Mouse (Mus musculus): ENCODE results near the gene Cgn. TPM values are rescaled to one million over a fixed set of nuclear protein-coding genes. Genes with fewer than 3 reads are reported as not detected.

The Cgn gene
- polyA plus RNA-seq, 1 experiment from 2014 or later: 2.7 TPM

DNA sequence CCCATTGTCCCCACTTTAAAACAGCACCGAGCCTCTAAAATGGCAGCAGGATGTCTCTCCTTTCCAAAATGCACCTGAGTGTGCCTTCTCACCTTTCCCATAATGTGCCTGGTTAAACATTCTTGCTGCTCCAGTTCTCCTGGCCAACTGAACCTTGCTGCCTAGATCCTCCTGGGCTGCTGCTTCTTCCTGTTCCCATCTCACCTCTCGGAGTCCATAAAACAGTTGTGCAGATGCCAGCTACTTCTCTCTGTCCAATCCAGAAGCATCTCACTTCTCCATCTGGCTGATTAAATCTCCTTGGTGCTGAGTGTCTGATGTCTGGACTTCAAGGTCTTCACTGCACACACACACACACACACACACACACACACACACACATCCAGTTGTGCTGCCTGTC, 31.4 kb upstream of the Cgn start:
- no peak overlapping the region for H3K9ac ChIP-seq (ENCODE audit: low read length)
- no peak overlapping the region for H3K4me2 ChIP-seq (ENCODE audit: low read depth, low read length)
- WGBS: 81% methylated on average over 2 of the region's 2 CpGs
- ATAC-seq (replicated peaks; ENCODE audit: extremely low read depth, insufficient read depth, low FRiP score): no peak
- no peaks in the 10 kb centered on the region for H3K36me3 ChIP-seq (ENCODE audit: control insufficient read depth, insufficient read depth)
- peaks cover 8% of the 10 kb centered on the region for H3K4me1 ChIP-seq (ENCODE audit: control insufficient read depth, insufficient read depth, low read length)
- no peaks in the 10 kb centered on the region for H3K9me3 ChIP-seq (replicated peaks; ENCODE audit: control insufficient read depth, low read length)
- no peak overlapping the region for H3K4me3 ChIP-seq (ENCODE audit: low read length)
- no peaks in the 10 kb centered on the region for H3K27me3 ChIP-seq (ENCODE audit: control insufficient read depth, insufficient read depth, low read length)
- no peak overlapping the region for H3K27ac ChIP-seq (ENCODE audit: low read length)

- no peaks in the 10 kb centered on the region for H3K27me3 ChIP-seq (ENCODE audit: control insufficient read depth, insufficient read depth, low read length)
- H3K27ac ChIP-seq (ENCODE audit: low read length): no peak overlapping the region
- H3K4me1 ChIP-seq (ENCODE audit: control insufficient read depth, insufficient read depth, low read length): peaks cover 12% of the 10 kb centered on the region
- no peaks in the 10 kb centered on the region for H3K36me3 ChIP-seq (ENCODE audit: control insufficient read depth, insufficient read depth)
- ATAC-seq (replicated peaks; ENCODE audit: extremely low read depth, insufficient read depth, low FRiP score): no peak
- H3K9ac ChIP-seq (ENCODE audit: low read length): no peak overlapping the region
- H3K4me2 ChIP-seq (ENCODE audit: low read depth, low read length): no peak overlapping the region
- no peak overlapping the region for H3K4me3 ChIP-seq (ENCODE audit: low read length)
- no peaks in the 10 kb centered on the region for H3K9me3 ChIP-seq (replicated peaks; ENCODE audit: control insufficient read depth, low read length)
Measured at GRCm38 (mm10) chr3:94815603-94816002, 29.3 kb upstream of the Cgn start.

DNA sequence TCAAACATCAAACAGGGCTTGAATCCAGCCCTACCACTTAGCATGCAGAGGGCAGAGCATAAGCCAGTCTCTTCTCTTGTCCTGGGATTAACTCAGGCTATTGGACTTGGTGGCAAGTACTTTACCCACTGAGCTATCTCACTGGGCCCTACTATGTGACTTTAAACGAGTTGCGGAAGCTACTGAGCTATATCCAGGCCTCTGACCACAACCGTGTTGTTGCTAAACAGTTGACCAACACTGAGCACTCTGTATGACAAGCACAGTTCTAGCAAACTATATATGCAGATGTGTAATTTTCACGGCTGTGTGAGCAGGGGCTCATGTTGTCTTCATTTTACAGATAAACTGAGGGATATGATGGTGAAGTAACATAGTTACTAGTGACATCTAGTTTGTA, 28.4 kb upstream of the Cgn start:
- Histone ChIP-seq H3K4me2 (ENCODE audit: low read depth, low read length) (no peak overlapping the region), H3K4me1 (ENCODE audit: control insufficient read depth, insufficient read depth, low read length) (peaks cover 8% of the 10 kb centered on the region), H3K36me3 (ENCODE audit: control insufficient read depth, insufficient read depth) (no peaks in the 10 kb centered on the region), H3K27me3 (ENCODE audit: control insufficient read depth, insufficient read depth, low read length) (no peaks in the 10 kb centered on the region), H3K27ac (ENCODE audit: low read length) (no peak overlapping the region), H3K4me3 (ENCODE audit: low read length) (no peak overlapping the region), H3K9ac (ENCODE audit: low read length) (no peak overlapping the region), H3K9me3 (replicated peaks; ENCODE audit: control insufficient read depth, low read length) (no peaks in the 10 kb centered on the region)
- 76% methylated on average over 4 of the region's 4 CpGs for WGBS
- no peak for ATAC-seq (replicated peaks; ENCODE audit: extremely low read depth, insufficient read depth, low FRiP score)

DNA sequence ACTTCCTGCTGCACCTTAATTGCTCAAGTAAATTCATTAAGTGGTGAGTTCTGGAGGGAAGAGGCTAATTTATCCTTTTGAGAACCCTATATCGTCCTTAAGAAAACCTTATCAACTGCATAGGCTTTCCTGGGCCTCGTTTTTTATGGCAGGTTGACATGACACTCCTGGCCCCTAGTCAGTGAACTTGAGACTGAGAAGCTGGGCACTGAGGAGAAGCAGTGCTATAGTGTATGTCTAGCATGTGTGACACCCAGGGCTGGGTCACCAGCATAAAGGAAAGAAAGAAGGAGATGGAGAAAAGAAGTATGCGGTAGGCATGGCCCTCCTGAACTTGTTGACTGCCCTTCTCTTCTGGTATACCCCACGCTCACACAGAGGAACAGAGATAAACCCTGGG, 27.8 kb upstream of the Cgn start:
- Histone ChIP-seq H3K4me2 (ENCODE audit: low read depth, low read length) (no peak overlapping the region), H3K36me3 (ENCODE audit: control insufficient read depth, insufficient read depth) (no peaks in the 10 kb centered on the region), H3K9me3 (replicated peaks; ENCODE audit: control insufficient read depth, low read length) (no peaks in the 10 kb centered on the region), H3K4me3 (ENCODE audit: low read length) (no peak overlapping the region), H3K4me1 (ENCODE audit: control insufficient read depth, insufficient read depth, low read length) (peaks cover 6% of the 10 kb centered on the region; the same call in 1 of the 2 replicates), H3K27me3 (ENCODE audit: control insufficient read depth, insufficient read depth, low read length) (no peaks in the 10 kb centered on the region), H3K9ac (ENCODE audit: low read length) (no peak overlapping the region), H3K27ac (ENCODE audit: low read length) (no peak overlapping the region)
- no peak for ATAC-seq (replicated peaks; ENCODE audit: extremely low read depth, insufficient read depth, low FRiP score)
- WGBS: 61% methylated on average over 4 of the region's 4 CpGs

DNA sequence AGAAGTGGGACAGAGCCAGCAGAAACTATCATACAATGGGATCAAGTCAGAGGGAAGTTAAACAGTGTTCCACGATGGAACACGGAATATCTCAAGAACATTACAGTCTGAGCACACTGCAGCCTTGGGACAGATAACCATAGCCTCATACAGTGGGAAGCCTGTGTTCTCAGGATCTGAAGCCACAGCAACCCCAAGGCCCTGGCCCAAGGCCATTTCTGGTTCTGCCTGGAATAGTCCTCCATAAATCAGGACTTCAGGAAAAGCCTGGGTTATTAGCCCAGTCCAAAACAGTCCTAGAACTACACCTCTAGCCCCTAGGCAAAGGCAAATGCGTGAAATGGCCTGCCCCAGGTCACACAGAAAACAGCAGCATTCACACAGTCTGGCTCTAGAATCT, 27.4 kb upstream of the Cgn start:
- H3K9me3 ChIP-seq (replicated peaks; ENCODE audit: control insufficient read depth, low read length): no peaks in the 10 kb centered on the region
- H3K4me3 ChIP-seq (ENCODE audit: low read length): no peak overlapping the region
- no peaks in the 10 kb centered on the region for H3K27me3 ChIP-seq (ENCODE audit: control insufficient read depth, insufficient read depth, low read length)
- WGBS: 74% methylated on average over 3 of the region's 3 CpGs
- H3K4me1 ChIP-seq (ENCODE audit: control insufficient read depth, insufficient read depth, low read length): peaks cover 6% of the 10 kb centered on the region; the same call in 1 of the 2 replicates
- H3K27ac ChIP-seq (ENCODE audit: low read length): no peak overlapping the region
- H3K4me2 ChIP-seq (ENCODE audit: low read depth, low read length): no peak overlapping the region
- ATAC-seq (replicated peaks; ENCODE audit: extremely low read depth, insufficient read depth, low FRiP score): no peak
- no peaks in the 10 kb centered on the region for H3K36me3 ChIP-seq (ENCODE audit: control insufficient read depth, insufficient read depth)
- H3K9ac ChIP-seq (ENCODE audit: low read length): no peak overlapping the region

DNA sequence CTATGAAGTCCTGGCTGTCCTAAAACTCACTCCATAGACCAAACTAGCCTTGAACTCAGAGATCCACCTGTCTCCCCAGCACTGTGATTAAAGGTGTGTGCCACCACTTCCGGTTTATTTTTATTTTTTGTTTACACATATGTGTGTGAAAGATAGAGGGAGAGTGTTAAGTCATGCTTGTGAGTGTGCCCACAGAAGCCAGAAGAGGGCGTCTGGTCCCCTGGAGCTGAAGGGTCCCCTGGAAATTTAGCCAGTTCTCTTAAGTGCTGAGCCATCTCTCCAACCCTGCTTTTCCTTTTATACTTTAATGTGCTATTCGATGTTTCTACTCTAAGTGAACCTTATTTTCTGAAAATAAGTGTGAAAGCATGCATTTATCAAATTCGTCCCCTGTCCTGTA, 25.3 kb upstream of the Cgn start:
- ATAC-seq (replicated peaks; ENCODE audit: extremely low read depth, insufficient read depth, low FRiP score): no peak
- Histone ChIP-seq H3K9ac (ENCODE audit: low read length) (no peak overlapping the region; the same call in 1 of the 2 replicates), H3K36me3 (ENCODE audit: control insufficient read depth, insufficient read depth) (no peaks in the 10 kb centered on the region), H3K4me1 (ENCODE audit: control insufficient read depth, insufficient read depth, low read length) (peaks cover 6% of the 10 kb centered on the region; the same call in 1 of the 2 replicates), H3K4me3 (ENCODE audit: low read length) (peak overlapping the region; percentile 23), H3K27me3 (ENCODE audit: control insufficient read depth, insufficient read depth, low read length) (no peaks in the 10 kb centered on the region), H3K27ac (ENCODE audit: low read length) (no peak overlapping the region), H3K4me2 (ENCODE audit: low read depth, low read length) (peak overlapping the region; percentile 54), H3K9me3 (replicated peaks; ENCODE audit: control insufficient read depth, low read length) (no peaks in the 10 kb centered on the region)
- 7% methylated on average over 4 of the region's 4 CpGs for WGBS

GRCm38 (mm10) chr3:94808296-94808695, 22.0 kb upstream of the Cgn start:
- no peak for ATAC-seq (replicated peaks; ENCODE audit: extremely low read depth, insufficient read depth, low FRiP score)
- no peak overlapping the region for H3K4me2 ChIP-seq (ENCODE audit: low read depth, low read length)
- peaks cover 6% of the 10 kb centered on the region; the same call in 1 of the 2 replicates for H3K4me1 ChIP-seq (ENCODE audit: control insufficient read depth, insufficient read depth, low read length)
- no peaks in the 10 kb centered on the region for H3K9me3 ChIP-seq (replicated peaks; ENCODE audit: control insufficient read depth, low read length)
- no peaks in the 10 kb centered on the region for H3K27me3 ChIP-seq (ENCODE audit: control insufficient read depth, insufficient read depth, low read length)
- 81% methylated on average over 1 of the region's 1 CpGs for WGBS
- no peaks in the 10 kb centered on the region for H3K36me3 ChIP-seq (ENCODE audit: control insufficient read depth, insufficient read depth)
- no peak overlapping the region for H3K4me3 ChIP-seq (ENCODE audit: low read length)
- H3K27ac ChIP-seq (ENCODE audit: low read length): no peak overlapping the region
- H3K9ac ChIP-seq (ENCODE audit: low read length): no peak overlapping the region

GRCm38 (mm10) chr3:94804976-94805375, 18.7 kb upstream of the Cgn start:
- Histone ChIP-seq H3K27me3 (ENCODE audit: control insufficient read depth, insufficient read depth, low read length) (no peaks in the 10 kb centered on the region), H3K4me2 (ENCODE audit: low read depth, low read length) (no peak overlapping the region), H3K27ac (ENCODE audit: low read length) (no peak overlapping the region), H3K4me1 (ENCODE audit: control insufficient read depth, insufficient read depth, low read length) (no peaks in the 10 kb centered on the region), H3K36me3 (ENCODE audit: control insufficient read depth, insufficient read depth) (no peaks in the 10 kb centered on the region), H3K9me3 (replicated peaks; ENCODE audit: control insufficient read depth, low read length) (no peaks in the 10 kb centered on the region), H3K9ac (ENCODE audit: low read length) (no peak overlapping the region), H3K4me3 (ENCODE audit: low read length) (no peak overlapping the region)
- WGBS: 76% methylated on average over 4 of the region's 4 CpGs
- no peak for ATAC-seq (replicated peaks; ENCODE audit: extremely low read depth, insufficient read depth, low FRiP score)

DNA sequence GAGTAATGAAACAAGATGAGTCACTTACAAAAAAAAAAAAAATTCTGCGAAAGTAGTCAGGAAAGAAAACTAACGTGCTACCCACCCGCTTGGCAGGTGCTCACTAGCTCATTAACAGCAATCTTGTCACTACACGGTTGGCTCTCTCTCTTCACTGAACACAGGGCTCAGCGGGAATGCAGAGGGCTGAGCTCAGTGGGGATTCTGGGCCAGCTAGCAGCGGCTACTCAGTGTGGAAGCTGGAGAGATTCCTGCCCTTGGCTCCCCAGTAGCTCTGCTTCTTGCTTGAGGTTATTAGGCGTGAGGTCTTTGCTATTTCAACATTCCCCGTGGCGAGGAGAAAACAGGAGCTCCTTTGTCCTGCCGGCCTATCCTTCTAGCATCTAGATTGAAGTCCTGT, 17.9 kb upstream of the Cgn start:
- 17% methylated on average over 10 of the region's 10 CpGs for WGBS
- Histone ChIP-seq H3K4me3 (ENCODE audit: low read length) (no peak overlapping the region), H3K9ac (ENCODE audit: low read length) (no peak overlapping the region), H3K27ac (ENCODE audit: low read length) (no peak overlapping the region), H3K4me2 (ENCODE audit: low read depth, low read length) (no peak overlapping the region), H3K4me1 (ENCODE audit: control insufficient read depth, insufficient read depth, low read length) (no peaks in the 10 kb centered on the region), H3K36me3 (ENCODE audit: control insufficient read depth, insufficient read depth) (no peaks in the 10 kb centered on the region), H3K27me3 (ENCODE audit: control insufficient read depth, insufficient read depth, low read length) (no peaks in the 10 kb centered on the region), H3K9me3 (replicated peaks; ENCODE audit: control insufficient read depth, low read length) (no peaks in the 10 kb centered on the region)
- ATAC-seq (replicated peaks; ENCODE audit: extremely low read depth, insufficient read depth, low FRiP score): no peak

- ATAC-seq (replicated peaks; ENCODE audit: extremely low read depth, insufficient read depth, low FRiP score): no peak
- Histone ChIP-seq H3K36me3 (ENCODE audit: control insufficient read depth, insufficient read depth) (no peaks in the 10 kb centered on the region), H3K4me3 (ENCODE audit: low read length) (no peak overlapping the region), H3K9me3 (replicated peaks; ENCODE audit: control insufficient read depth, low read length) (no peaks in the 10 kb centered on the region), H3K27me3 (ENCODE audit: control insufficient read depth, insufficient read depth, low read length) (no peaks in the 10 kb centered on the region), H3K9ac (ENCODE audit: low read length) (no peak overlapping the region), H3K27ac (ENCODE audit: low read length) (no peak overlapping the region), H3K4me2 (ENCODE audit: low read depth, low read length) (no peak overlapping the region), H3K4me1 (ENCODE audit: control insufficient read depth, insufficient read depth, low read length) (no peaks in the 10 kb centered on the region)
Measured at GRCm38 (mm10) chr3:94796181-94796580, 9.9 kb upstream of the Cgn start.

Measured in heart, embryonic 16.5 days (tissue).